Mouse (Mus musculus) stomach, postnatal 0 days (tissue): Measurements from ENCODE around the gene Adamtsl1.

Source experiments
- CTCF ChIP-seq: IDR thresholded peaks from 2 replicates; pipeline ENCODE4 v1.5.1; 2016; ENCODE audit warnings: antibody characterized with exemption, low read depth, mild to moderate bottlenecking, moderate library complexity
- EP300 ChIP-seq: optimal IDR thresholded peaks from 2 replicates; pipeline ENCODE3; 2016; ENCODE audit warnings: antibody characterized with exemption

GRCm38 (mm10) chr4:85513792-85514191 is at the start of gene Adamtsl1:
- TF ChIP-seq CTCF (no peak), EP300 (no peak)
